Mouse (Mus musculus): ENCODE measurements at regions not wholly inside any gene's neighbourhood (a gene's known extent, or its start where the extent isn't known, plus 50 kb on each side); places are given as distances from the start of the nearest gene placed in this dataset.

DNA sequence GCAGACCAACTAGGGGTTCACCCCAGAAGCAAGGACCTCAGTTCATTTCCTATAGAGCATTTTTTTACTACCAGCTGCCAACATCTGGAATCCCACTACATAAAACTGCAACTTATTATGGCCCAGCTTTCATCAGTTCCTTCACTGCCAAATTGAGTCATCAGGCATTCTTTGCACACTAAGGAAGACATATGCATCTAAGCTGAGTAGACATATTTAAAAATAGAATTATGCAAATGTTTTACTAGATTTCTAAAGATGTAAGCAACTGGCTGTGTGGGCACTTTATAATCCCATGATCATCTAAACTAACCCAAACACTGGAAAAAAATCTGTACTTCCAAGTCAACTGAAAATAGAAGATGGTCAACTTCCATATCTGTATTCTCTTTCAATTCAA, 415.9 kb upstream of the Rarb start:
- no peaks in the 10 kb centered on the region for H3K4me1 ChIP-seq (ENCODE audit: control insufficient read depth, insufficient read depth, low read length)
- H3K27ac ChIP-seq (replicated peaks; ENCODE audit: insufficient read depth, low read depth, low read length): no peak overlapping the region
- no peak overlapping the region for H3K4me3 ChIP-seq (ENCODE audit: insufficient read depth, low read depth, low read length)
- H3K36me3 ChIP-seq (ENCODE audit: control insufficient read depth, insufficient read depth, low read length): no peaks in the 10 kb centered on the region
- no peaks in the 10 kb centered on the region for H3K27me3 ChIP-seq (ENCODE audit: control insufficient read depth, insufficient read depth, low read length)
- TF ChIP-seq CTCF (IDR thresholded peaks at IDR 0.05; ENCODE audit: low read depth, low read length) (no peak), POLR2A (IDR thresholded peaks at IDR 0.05; ENCODE audit: extremely low read depth, insufficient read depth, low read length) (no peak)
- no peak overlapping the region for H3K9ac ChIP-seq (ENCODE audit: low read depth, low read length)
- no peak for DNase-seq (ENCODE audit: extremely low read depth, low read depth, low spot score)
- no peaks in the 10 kb centered on the region for H3K79me2 ChIP-seq (ENCODE audit: control insufficient read depth, insufficient read depth, low read length)

DNA sequence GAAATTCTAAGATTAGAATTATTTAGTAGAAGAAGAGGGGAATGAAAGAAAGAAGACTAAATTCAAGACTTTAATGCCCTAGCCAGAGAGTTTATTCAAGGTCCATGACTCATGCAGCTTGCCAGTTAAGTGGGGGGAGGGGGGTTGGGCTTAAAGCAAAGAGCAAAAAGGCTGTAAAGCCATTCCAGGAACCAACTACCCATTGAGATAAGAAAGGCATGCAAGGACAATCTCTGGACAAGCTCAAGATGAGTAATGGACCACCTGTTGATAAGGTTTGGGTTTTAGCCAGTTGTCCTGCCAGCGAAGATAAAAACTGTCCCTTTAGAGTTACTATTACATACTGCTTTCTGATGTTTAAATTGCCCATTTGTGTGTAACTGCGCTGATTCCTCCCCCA, 392.5 kb upstream of the Rarb start:
- Histone ChIP-seq H3K9ac (ENCODE audit: low read depth, low read length) (no peak overlapping the region), H3K27me3 (ENCODE audit: control insufficient read depth, insufficient read depth, low read length) (0 out of 2 replicates have a peak, but pooled peaks cover 3% of the 10 kb centered on the region), H3K27ac (replicated peaks; ENCODE audit: insufficient read depth, low read depth, low read length) (no peak overlapping the region), H3K79me2 (ENCODE audit: control insufficient read depth, insufficient read depth, low read length) (no peaks in the 10 kb centered on the region), H3K4me3 (ENCODE audit: insufficient read depth, low read depth, low read length) (no peak overlapping the region), H3K36me3 (ENCODE audit: control insufficient read depth, insufficient read depth, low read length) (no peaks in the 10 kb centered on the region), H3K4me1 (ENCODE audit: control insufficient read depth, insufficient read depth, low read length) (no peaks in the 10 kb centered on the region)
- DNase-seq (ENCODE audit: extremely low read depth, low read depth, low spot score): no peak
- TF ChIP-seq CTCF (IDR thresholded peaks at IDR 0.05; ENCODE audit: low read depth, low read length) (no peak), POLR2A (IDR thresholded peaks at IDR 0.05; ENCODE audit: extremely low read depth, insufficient read depth, low read length) (no peak)
- 83% methylated on average over 2 of the region's 2 CpGs for WGBS

DNA sequence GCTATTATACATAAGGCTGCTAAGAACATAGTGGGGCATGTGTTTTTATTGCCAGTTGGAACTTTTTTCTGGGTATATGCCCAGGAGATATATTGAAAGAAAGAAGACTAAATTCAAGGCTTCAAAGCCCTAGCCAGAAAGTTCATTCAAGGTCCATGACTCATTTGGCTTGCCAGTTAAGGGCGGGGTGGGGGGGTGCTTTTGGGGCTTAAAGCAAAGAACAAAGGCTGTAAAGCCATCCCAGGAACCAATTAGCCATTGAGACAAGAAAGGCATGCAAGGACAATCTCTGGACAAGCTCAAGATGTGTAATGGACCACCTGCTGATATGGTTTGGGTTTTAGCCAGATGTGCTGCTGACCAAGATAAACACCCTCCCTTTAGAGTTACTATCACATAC, 386.7 kb upstream of the Rarb start:
- no peak overlapping the region for H3K4me3 ChIP-seq (ENCODE audit: insufficient read depth, low read depth, low read length)
- H3K36me3 ChIP-seq (ENCODE audit: control insufficient read depth, insufficient read depth, low read length): no peaks in the 10 kb centered on the region
- no peak overlapping the region for H3K9ac ChIP-seq (ENCODE audit: low read depth, low read length)
- H3K27ac ChIP-seq (replicated peaks; ENCODE audit: insufficient read depth, low read depth, low read length): no peak overlapping the region
- no peaks in the 10 kb centered on the region for H3K4me1 ChIP-seq (ENCODE audit: control insufficient read depth, insufficient read depth, low read length)
- TF ChIP-seq POLR2A (IDR thresholded peaks at IDR 0.05; ENCODE audit: extremely low read depth, insufficient read depth, low read length) (no peak), CTCF (IDR thresholded peaks at IDR 0.05; ENCODE audit: low read depth, low read length) (no peak)
- 0 out of 2 replicates have a peak, but pooled peaks cover 3% of the 10 kb centered on the region for H3K27me3 ChIP-seq (ENCODE audit: control insufficient read depth, insufficient read depth, low read length)
- no peak for DNase-seq (ENCODE audit: extremely low read depth, low read depth, low spot score)
- H3K79me2 ChIP-seq (ENCODE audit: control insufficient read depth, insufficient read depth, low read length): no peaks in the 10 kb centered on the region
- WGBS: 81% methylated on average over 1 of the region's 1 CpGs

DNA sequence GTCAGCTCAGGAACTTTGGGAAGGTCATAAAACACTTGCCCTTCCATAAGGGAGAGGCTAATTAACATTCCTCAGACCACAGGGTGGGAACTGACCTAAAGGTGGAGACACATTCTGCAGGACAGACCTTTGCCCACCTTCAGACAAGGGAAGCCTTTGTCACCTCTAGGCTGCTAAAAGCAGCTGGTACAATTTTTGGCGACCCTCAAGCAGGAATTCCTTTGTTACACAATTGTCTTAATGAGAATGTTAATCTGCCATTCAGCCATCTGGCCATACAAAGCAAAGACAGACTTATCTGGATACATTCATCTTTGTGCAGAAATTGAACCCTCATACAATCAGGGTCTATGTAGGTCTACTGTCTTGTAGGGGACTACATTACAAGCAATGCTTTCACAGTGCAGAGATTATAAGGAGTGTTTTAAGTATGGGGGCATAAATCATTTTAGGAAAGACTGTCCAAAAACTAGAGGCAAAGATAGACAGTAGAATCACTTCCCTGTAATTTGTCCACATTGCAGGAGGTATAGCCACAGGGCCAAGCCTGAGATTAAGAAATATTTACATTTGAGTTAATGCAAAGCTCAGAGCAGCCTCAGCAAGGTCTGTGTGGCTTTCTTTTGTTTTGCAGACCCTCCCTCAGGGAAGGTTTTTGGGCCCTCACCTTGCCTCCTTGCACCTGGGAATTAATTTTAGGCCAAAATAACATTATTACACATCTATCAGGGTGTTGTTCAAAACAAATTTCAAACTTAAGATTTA, 384.5 kb upstream of the Rarb start:
- WGBS: 70% methylated on average over 1 of the region's 1 CpGs
- no peak for TF ChIP-seq POLR2A (IDR thresholded peaks at IDR 0.05; ENCODE audit: extremely low read depth, insufficient read depth, low read length)
- no peak for TF ChIP-seq CTCF (IDR thresholded peaks at IDR 0.05; ENCODE audit: low read depth, low read length)
- Histone ChIP-seq H3K79me2 (ENCODE audit: control insufficient read depth, insufficient read depth, low read length) (no peaks in the 10 kb centered on the region), H3K36me3 (ENCODE audit: control insufficient read depth, insufficient read depth, low read length) (no peaks in the 10 kb centered on the region), H3K27me3 (ENCODE audit: control insufficient read depth, insufficient read depth, low read length) (0 out of 2 replicates have a peak, but pooled peaks cover 3% of the 10 kb centered on the region), H3K4me1 (ENCODE audit: control insufficient read depth, insufficient read depth, low read length) (no peaks in the 10 kb centered on the region), H3K4me3 (ENCODE audit: insufficient read depth, low read depth, low read length) (no peak overlapping the region), H3K9ac (ENCODE audit: low read depth, low read length) (no peak overlapping the region), H3K27ac (replicated peaks; ENCODE audit: insufficient read depth, low read depth, low read length) (no peak overlapping the region)
- DNase-seq (ENCODE audit: extremely low read depth, low read depth, low spot score): no peak

DNA sequence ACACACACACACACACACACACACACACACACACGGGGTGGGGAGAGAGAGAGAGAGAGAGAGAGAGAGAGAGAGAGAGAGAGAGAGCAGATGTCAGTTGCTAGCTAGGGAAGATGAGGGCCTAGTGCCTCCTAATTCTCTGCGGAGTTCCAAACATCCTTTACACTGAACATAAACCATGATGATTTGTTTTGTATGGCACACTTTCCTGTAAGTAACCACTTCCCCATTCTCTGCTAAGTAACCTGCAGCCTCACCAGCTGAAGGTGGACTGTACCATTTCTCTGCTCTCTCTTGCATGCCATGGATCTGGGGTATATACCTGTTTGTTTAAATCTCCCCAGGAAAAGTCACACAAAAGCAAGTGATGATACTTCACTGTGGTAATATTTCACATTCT, 374.0 kb upstream of the Rarb start:
- DNase-seq (ENCODE audit: extremely low read depth, low read depth, low spot score): no peak
- WGBS: 77% methylated on average over 2 of the region's 2 CpGs
- no peak overlapping the region for H3K9ac ChIP-seq (ENCODE audit: low read depth, low read length)
- no peaks in the 10 kb centered on the region for H3K79me2 ChIP-seq (ENCODE audit: control insufficient read depth, insufficient read depth, low read length)
- no peak overlapping the region for H3K27ac ChIP-seq (replicated peaks; ENCODE audit: insufficient read depth, low read depth, low read length)
- no peaks in the 10 kb centered on the region for H3K4me1 ChIP-seq (ENCODE audit: control insufficient read depth, insufficient read depth, low read length)
- no peaks in the 10 kb centered on the region for H3K36me3 ChIP-seq (ENCODE audit: control insufficient read depth, insufficient read depth, low read length)
- no peak overlapping the region for H3K4me3 ChIP-seq (ENCODE audit: insufficient read depth, low read depth, low read length)
- H3K27me3 ChIP-seq (ENCODE audit: control insufficient read depth, insufficient read depth, low read length): no peaks in the 10 kb centered on the region
- TF ChIP-seq POLR2A (IDR thresholded peaks at IDR 0.05; ENCODE audit: extremely low read depth, insufficient read depth, low read length) (no peak), CTCF (IDR thresholded peaks at IDR 0.05; ENCODE audit: low read depth, low read length) (no peak)

DNA sequence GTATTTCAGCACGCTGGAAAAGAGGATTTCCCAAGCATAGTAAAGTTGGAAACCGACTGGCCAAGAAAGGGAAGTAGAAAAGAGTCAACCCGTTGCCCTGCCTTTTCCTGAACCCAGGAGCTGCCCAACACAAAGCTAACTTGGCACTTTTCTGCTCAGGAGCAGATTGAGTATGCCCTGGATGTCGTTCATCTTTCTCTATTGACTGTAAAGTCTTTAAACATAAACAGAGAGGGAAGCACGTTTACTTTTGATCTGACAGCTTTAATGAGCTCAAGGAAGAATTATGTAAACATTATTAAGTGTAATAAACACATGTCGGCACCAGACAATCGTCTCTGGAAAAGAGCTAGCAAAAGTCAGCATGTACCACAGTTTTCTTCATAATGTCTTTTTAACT, 354.3 kb upstream of the Rarb start:
- no peaks in the 10 kb centered on the region for H3K79me2 ChIP-seq (ENCODE audit: control insufficient read depth, insufficient read depth, low read length)
- 28% methylated on average over 7 of the region's 7 CpGs for WGBS
- no peak for TF ChIP-seq CTCF (IDR thresholded peaks at IDR 0.05; ENCODE audit: low read depth, low read length)
- TF ChIP-seq POLR2A (IDR thresholded peaks at IDR 0.05; ENCODE audit: extremely low read depth, insufficient read depth, low read length): no peak
- peak; percentile 18 for DNase-seq (ENCODE audit: extremely low read depth, low read depth, low spot score)
- no peak overlapping the region for H3K27ac ChIP-seq (replicated peaks; ENCODE audit: insufficient read depth, low read depth, low read length)
- no peak overlapping the region for H3K9ac ChIP-seq (ENCODE audit: low read depth, low read length)
- H3K4me1 ChIP-seq (ENCODE audit: control insufficient read depth, insufficient read depth, low read length): 0 out of 2 replicates have a peak, but pooled peaks cover 2% of the 10 kb centered on the region
- H3K4me3 ChIP-seq (ENCODE audit: insufficient read depth, low read depth, low read length): no peak overlapping the region
- peaks cover 3% of the 10 kb centered on the region; the same call in 1 of the 2 replicates for H3K27me3 ChIP-seq (ENCODE audit: control insufficient read depth, insufficient read depth, low read length)
- H3K36me3 ChIP-seq (ENCODE audit: control insufficient read depth, insufficient read depth, low read length): no peaks in the 10 kb centered on the region

All from liver, adult 2 months (tissue).